Mouse (Mus musculus) kidney, adult 2 months (tissue): Measurements from ENCODE around the gene Elp4.

ENCODE experiments used
- CTCF ChIP-seq: fragments of 200-500 bp; conservative IDR thresholded peaks from 2 replicates; pipeline ENCODE4 v1.5.1; 2011; ENCODE audit warnings: low read depth, mild to moderate bottlenecking, control low read depth, low read length, moderate library complexity, mixed read lengths; ENCODE audit not compliant: insufficient read depth, insufficient read length
- POLR2A ChIP-seq: fragments of 200-500 bp; IDR thresholded peaks from one replicate; pipeline ENCODE4 v1.6.1; 2011; ENCODE audit warnings: low read depth, low read length, control low read depth

- TF ChIP-seq CTCF (no peak), POLR2A (no peak)
These were observed 45.8 kb upstream of the Elp4 start for GRCm38 (mm10) chr2:105950131-105950530.
